Mouse (Mus musculus) ovary, postnatal 10 days (tissue): Measurements from ENCODE around the gene Alpk1.

Experiments
- DNase-seq: peaks from one replicate; pipeline ENCODE4 v3.0.0; 2022; ENCODE audit warnings: low spot score

Alpk1 gene

GRCm38 (mm10) chr3:127630190-127630589, 150.1 kb downstream of the Alpk1 start:
- no peak for DNase-seq

GRCm38 (mm10) chr3:127628311-127629184, 151.8 kb downstream of the Alpk1 start:
- DNase-seq = no peak

GRCm38 (mm10) chr3:127627956-127628310, 152.4 kb downstream of the Alpk1 start:
- no peak for DNase-seq

- DNase-seq = no peak
These were observed 153.0 kb downstream of the Alpk1 start for GRCm38 (mm10) chr3:127627151-127627955.

GRCm38 (mm10) chr3:127626524-127626923, 153.8 kb downstream of the Alpk1 start:
- no peak for DNase-seq

- DNase-seq = no peak
These were observed 154.5 kb downstream of the Alpk1 start for GRCm38 (mm10) chr3:127625701-127626399.

GRCm38 (mm10) chr3:127625296-127625695, 155.0 kb downstream of the Alpk1 start:
- DNase-seq = no peak
